Mouse (Mus musculus): ENCODE measurements at regions not wholly inside any gene's neighbourhood (a gene's known extent, or its start where the extent isn't known, plus 50 kb on each side); places are given as distances from the start of the nearest gene placed in this dataset.
"Not testable (repeated sequence)": the region's sequence is repeated elsewhere in the genome, so short reads cannot be mapped to it uniquely, and the experiment has no call there.

- no peak for DNase-seq
Observed at GRCm38 (mm10) chr3:60811924-60812323, 190.7 kb upstream of the P2ry1 start.

- DNase-seq: no peak
Observed at GRCm38 (mm10) chr3:60813485-60813884, 189.1 kb upstream of the P2ry1 start.

GRCm38 (mm10) chr3:60819684-60820281, 182.8 kb upstream of the P2ry1 start:
- DNase-seq: no peak

GRCm38 (mm10) chr3:60821463-60821862, 181.1 kb upstream of the P2ry1 start:
- no peak for DNase-seq

- no peak for DNase-seq
Observed at GRCm38 (mm10) chr3:60826759-60827158, 175.8 kb upstream of the P2ry1 start.

- DNase-seq: no peak
Observed at GRCm38 (mm10) chr3:60832385-60832784, 170.2 kb upstream of the P2ry1 start.

GRCm38 (mm10) chr3:60841895-60842294, 160.7 kb upstream of the P2ry1 start:
- DNase-seq: no peak

- DNase-seq: no peak
Observed at GRCm38 (mm10) chr3:60845293-60845692, 157.3 kb upstream of the P2ry1 start.

DNA sequence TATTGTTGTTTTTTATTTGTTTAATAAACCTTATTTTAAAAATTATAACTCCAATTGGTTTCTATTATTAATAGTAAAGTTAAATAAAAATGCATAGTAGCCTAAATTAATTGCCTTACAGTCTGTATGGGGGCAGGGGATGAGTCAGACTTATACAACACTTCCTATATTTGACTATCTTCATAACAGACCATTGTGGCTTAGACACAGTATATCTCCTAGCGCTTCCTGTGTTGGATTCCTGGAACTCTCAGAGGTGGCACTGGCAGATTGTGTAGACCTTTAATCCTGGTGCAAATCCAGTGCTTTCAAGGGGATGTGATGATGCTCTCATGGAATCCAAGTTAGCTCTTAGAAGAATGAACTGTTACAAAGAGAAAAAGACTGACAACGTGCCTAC, 154.2 kb upstream of the P2ry1 start:
- no peak for DNase-seq

DNA sequence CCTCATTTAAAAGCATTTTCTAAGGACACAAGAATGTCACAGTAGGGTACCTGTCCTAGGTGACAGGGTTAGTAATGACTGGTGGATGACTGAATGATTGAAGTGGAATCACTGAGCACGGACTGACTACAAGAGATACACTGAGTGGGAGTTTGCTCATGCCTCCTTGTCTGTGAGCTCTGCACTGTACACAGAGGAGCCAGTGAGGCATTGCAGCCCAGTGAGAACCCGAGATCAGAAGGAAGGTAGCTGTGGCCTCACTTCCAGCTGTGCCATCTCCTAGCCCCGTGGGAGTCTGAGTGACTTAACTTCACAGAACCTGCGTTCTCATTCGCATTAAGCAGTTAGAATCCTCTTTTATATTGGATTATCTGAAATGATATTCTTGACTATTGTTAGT, 148.8 kb upstream of the P2ry1 start:
- no peak for DNase-seq

- DNase-seq: no peak
Observed at GRCm38 (mm10) chr3:60855734-60856133, 146.9 kb upstream of the P2ry1 start.

DNA sequence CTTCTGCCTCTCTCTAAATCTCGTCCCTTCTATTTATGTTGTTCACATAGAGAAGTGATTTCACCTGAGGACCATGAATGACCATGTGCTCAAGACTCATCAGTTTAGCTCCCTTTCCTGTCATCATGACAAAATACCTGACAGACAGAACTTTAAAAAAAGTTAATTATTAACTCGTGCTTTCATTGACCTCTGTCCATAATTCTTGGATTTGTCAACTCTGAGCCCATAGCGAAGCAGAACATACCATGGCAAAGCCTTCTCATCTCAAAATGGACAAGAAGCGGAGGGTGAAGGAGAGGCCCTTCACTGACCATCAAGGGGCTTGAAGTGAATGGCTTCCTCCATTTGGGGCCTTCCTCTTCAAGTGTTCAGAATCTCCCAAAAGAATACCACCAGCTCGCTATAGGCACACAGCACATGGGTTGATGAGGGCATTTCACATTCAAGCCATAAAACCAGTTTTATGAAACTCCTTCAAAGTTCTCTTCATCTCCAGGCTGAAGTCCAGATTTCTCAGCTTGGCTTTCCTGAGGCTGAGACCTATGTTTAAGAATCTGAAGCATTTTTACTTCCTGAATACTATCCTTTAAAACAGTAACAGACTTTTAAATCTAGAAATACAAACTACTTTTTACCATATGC, 144.0 kb upstream of the P2ry1 start:
- DNase-seq: no peak

DNA sequence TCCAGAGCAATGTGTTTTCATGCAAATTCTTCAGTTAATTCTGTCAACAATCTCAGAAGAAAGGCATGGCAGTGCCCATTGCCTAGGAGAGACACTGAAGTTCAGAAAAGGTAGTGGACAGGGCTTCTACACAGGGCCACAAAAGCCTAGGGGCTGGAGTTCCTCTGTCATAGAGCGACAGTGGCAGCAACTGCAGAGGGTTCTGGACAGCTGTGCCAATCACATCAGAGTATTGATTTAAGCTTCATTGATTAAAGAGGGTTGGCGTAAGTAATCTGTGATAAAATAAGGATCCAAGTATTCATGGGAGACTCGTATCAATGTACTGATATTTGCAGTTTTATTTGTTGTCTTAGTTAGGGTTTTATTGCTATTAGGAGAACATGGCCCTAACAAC, 143.5 kb upstream of the P2ry1 start:
- no peak for DNase-seq

DNA sequence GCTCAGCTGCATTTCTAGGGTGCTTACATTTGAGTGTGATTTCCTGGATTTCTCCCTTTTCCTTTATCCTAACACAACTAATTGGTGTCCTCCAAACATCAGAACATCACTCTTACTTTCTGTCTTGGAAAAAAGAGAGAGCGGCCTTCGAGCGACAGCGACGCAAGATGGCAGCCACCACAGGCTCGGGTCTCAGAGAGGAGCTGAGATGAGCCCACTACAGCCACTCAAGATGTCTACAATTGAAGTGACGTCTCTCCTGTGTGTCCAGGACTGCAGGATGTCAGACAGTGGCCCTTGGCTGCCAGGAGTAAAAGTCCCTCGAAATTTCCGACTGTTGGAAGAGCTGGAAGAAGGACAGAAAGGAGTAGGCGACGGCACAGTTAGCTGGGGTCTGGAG, 125.7 kb upstream of the P2ry1 start:
- not testable (repeated sequence) for DNase-seq

DNA sequence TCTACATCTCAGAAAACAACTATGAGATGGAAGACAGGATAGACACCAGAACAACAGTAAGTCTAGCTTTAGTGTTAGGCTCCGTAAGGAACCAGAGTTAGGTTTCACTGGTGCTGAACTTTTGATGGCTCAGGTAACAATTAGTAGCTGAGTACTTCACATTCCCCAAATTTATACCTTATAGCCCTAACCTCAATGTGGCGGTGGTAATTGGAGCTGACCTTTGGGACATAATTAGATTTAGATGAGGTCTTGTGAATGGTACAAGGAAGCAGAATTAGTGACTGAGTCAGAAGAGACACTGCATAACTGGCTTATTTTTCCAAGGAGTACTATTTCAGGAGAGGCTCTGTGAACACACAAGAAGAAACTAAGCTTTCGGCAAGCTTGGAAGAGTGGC, 123.7 kb upstream of the P2ry1 start:
- DNase-seq: no peak

GRCm38 (mm10) chr3:60884027-60884426, 118.6 kb upstream of the P2ry1 start:
- DNase-seq: no peak

GRCm38 (mm10) chr3:60889191-60889861, 113.3 kb upstream of the P2ry1 start:
- no peak for DNase-seq

- no peak for DNase-seq
Observed at GRCm38 (mm10) chr3:60897628-60898269, 104.8 kb upstream of the P2ry1 start.

DNA sequence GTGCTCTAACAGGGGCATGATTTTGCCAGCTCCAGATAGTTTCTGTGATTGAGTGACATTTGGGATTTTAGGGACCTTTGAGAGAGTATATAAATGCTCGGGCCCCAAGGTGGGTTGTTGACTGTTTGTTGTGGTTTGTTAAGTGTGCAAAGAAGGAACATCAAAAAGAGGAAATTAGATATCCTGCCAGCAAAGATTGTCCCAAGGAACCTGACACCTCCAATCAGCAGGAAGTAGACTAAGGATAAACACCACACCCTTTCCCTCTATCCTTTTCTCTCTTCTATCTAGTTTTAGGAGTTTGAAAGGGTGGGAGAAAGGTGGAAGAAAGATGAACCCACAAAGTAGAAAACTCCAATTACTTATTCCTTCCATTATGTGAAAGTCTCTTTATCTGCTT, 103.9 kb upstream of the P2ry1 start:
- no peak for DNase-seq

DNA sequence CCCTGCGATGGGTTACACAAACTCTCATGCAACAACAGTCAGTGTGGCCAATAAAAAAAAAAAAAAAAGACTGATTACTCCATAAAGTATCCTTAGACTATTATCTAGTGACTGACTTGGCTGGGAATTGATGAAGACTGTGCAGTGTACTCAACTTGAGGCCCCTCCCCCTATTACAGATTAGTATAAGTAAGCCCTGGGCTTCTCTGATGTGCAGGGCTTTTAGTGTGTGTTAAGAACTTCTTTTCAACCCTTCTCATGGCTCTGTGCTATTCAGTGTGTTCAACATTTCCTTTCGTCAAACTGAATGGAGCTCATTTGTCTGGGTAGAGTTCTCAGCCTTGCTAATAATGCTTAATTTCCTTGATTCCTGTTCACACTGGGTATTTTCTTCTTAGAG, 101.0 kb upstream of the P2ry1 start:
- DNase-seq: no peak

GRCm38 (mm10) chr3:60916411-60916810, 86.2 kb upstream of the P2ry1 start:
- DNase-seq: no peak

DNA sequence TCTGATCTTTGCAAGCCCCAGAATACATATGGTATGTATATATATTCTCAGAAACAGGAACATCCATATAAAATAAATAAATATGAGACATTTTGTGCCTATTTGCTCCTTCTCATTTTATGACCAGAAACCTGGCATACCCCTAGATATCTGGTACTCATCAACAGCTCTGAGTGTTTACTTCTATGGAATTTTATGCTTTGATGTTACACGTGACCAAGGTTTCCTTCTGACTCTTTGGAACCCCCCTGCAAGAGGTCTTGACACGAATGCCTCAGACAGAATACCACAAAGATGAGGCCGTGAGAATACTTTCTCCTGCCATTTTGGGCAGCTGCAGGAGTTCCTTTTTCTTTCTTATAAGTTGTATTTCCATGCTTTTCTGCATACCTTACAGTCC, 85.3 kb upstream of the P2ry1 start:
- no peak for DNase-seq

DNA sequence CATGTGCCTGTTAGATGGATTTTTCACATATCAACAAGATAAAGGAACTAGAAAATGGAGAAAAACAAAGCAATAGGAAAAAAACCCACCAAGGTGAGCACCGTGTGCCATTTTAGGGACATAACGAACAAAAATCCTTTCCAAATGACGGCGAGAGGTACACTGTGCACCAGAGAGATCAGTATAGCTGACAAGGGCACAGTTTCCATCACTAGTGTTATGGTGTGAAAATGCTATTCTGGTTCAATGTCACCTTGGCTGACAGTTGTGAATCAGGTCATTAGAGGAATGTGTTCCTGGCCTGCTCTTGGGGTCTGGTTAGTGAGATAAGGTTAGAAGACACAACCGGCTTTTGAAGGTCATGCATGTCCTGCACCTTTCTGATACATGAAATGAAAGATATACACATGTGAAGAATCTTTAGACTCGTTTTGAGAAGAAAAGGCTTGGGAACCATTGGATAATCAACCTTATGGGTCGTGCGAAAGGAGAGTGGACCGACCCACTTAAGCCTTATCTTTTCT, 76.5 kb upstream of the P2ry1 start:
- DNase-seq: no peak

DNA sequence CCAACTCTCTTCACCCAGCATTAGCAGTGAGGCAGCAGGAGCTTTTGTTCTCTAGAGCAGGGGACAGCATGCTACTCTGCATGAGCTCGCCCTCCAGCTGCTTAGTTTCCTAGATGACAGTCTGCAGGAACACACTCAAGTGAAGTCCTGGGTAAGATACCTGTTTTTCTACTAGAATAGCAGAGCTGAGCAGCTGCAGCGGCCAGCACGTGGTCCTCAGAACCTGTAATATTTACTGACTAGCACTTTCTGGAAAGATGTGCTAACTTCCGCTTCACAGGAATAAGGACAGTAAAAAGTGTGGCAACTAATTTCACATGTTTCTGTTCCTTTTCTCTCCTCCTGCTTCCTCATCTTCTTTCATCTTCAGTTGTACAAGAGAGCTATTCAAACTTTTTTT, 73.7 kb upstream of the P2ry1 start:
- no peak for DNase-seq
